Mouse (Mus musculus) lung, embryonic 16.5 days (tissue): ENCODE measurements around the gene Rhob. TPM values are rescaled to one million over a fixed set of nuclear protein-coding genes. Genes with fewer than 3 reads are reported as not detected.
"Not testable (repeated sequence)": the region's sequence is repeated elsewhere in the genome, so short reads cannot be mapped to it uniquely, and the experiment has no call there.

ENCODE experiments used
- ATAC-seq: fragments of 200-750 bp; cut with Nextera tagmentation; 2 replicates; pipeline ENCODE4 v1.8.0; 2017; ENCODE audit warnings: low read depth, mild to moderate bottlenecking, moderate library complexity
- H3K27ac ChIP-seq: fragments of 300-500 bp; sonication (generic); 2 replicates; pipeline ENCODE4 v1.5.1; 2014; ENCODE audit warnings: mild to moderate bottlenecking, control low read depth, low read length
- H3K27me3 ChIP-seq: fragments of 300-500 bp; sonication (generic); 2 replicates; pipeline ENCODE4 v1.6.1; 2014; ENCODE audit warnings: low read depth, low read length, mixed read lengths; ENCODE audit not compliant: control insufficient read depth, insufficient read depth
- H3K36me3 ChIP-seq: fragments of 300-500 bp; sonication (generic); 2 replicates; pipeline ENCODE4 v1.6.1; 2014; ENCODE audit warnings: low read length; ENCODE audit not compliant: control insufficient read depth, insufficient read depth
- H3K4me1 ChIP-seq: fragments of 300-500 bp; sonication (generic); replicated peaks from 2 replicates; pipeline ENCODE4 v1.6.1; 2014; ENCODE audit warnings: low read length, mixed read lengths; ENCODE audit not compliant: control insufficient read depth, insufficient read depth
- H3K4me2 ChIP-seq: fragments of 300-500 bp; sonication (generic); 2 replicates; pipeline ENCODE4 v1.6.1; 2014; ENCODE audit warnings: low read depth, low read length, control low read depth
- H3K4me3 ChIP-seq: fragments of 300-500 bp; sonication (generic); 2 replicates; pipeline ENCODE4 v1.5.1; 2014; ENCODE audit warnings: mild to moderate bottlenecking, low read length, control low read depth
- H3K9ac ChIP-seq: fragments of 300-500 bp; sonication (generic); 2 replicates; pipeline ENCODE4 v1.6.1; 2014; ENCODE audit warnings: low read length, control low read depth
- H3K9me3 ChIP-seq: fragments of 300-500 bp; sonication (generic); 2 replicates; pipeline ENCODE4 v1.6.1; 2016; ENCODE audit warnings: low read length; ENCODE audit not compliant: control insufficient read depth
- WGBS: fragments of 180-500 bp; shearing (Covaris S2); extraction: QIAGEN DNeasy Blood & Tissue Kit; methylation state at CpG from one replicate; pipeline ENCODE4 v1.1.7; 2014; 5-methylcytosine and 5-hydroxymethylcytosine counted together
- polyA plus RNA-seq: library from polyadenylated mRNA; unstranded; fragments of >200 nt; fragmentation: Nextera tagmentation; extraction: Ambion mirVana; gene quantifications from 2 replicates; pipeline ENCODE4 v1.2.1, GENCODE M21; 2015

Gene Rhob
- polyA plus RNA-seq, 1 experiment from 2014 or later = 47.8 TPM

DNA sequence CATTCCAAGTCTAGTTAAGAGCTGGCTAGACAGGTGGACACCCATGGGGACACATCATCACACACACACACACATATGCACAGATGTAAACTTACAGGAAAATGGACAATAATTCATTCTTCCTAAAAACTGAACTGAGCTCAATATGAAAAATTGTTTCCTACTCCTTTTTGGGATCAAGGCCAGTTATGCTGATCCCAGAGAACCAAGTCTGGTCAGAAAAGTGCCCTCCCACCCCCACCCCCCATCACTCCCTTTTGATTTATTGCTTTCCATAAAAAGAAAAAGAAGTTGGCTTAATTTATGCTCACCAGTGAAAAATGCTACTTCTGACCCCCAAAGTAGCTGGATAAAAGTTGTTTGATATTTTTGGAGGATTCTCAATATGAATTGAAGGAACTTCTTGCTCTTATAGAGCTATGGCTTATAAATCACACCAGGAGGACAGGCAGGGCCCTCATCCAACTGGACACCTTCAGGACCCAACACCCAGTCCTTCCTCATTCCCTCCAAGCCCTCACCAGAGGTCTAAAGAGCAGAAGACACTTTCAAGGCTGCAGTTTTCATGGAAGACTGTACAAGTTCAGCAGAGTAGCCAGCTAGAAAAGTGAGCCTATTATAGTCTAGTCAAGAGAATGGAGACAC, 31.5 kb downstream of the Rhob start:
- Histone ChIP-seq H3K27ac (no peak overlapping the region), H3K9me3 (no peaks in the 10 kb centered on the region), H3K27me3 (no peaks in the 10 kb centered on the region), H3K9ac (no peak overlapping the region), H3K4me1 (peaks cover 34% of the 10 kb centered on the region), H3K36me3 (no peaks in the 10 kb centered on the region), H3K4me2 (no peak overlapping the region), H3K4me3 (no peak overlapping the region)
- no peak for ATAC-seq

DNA sequence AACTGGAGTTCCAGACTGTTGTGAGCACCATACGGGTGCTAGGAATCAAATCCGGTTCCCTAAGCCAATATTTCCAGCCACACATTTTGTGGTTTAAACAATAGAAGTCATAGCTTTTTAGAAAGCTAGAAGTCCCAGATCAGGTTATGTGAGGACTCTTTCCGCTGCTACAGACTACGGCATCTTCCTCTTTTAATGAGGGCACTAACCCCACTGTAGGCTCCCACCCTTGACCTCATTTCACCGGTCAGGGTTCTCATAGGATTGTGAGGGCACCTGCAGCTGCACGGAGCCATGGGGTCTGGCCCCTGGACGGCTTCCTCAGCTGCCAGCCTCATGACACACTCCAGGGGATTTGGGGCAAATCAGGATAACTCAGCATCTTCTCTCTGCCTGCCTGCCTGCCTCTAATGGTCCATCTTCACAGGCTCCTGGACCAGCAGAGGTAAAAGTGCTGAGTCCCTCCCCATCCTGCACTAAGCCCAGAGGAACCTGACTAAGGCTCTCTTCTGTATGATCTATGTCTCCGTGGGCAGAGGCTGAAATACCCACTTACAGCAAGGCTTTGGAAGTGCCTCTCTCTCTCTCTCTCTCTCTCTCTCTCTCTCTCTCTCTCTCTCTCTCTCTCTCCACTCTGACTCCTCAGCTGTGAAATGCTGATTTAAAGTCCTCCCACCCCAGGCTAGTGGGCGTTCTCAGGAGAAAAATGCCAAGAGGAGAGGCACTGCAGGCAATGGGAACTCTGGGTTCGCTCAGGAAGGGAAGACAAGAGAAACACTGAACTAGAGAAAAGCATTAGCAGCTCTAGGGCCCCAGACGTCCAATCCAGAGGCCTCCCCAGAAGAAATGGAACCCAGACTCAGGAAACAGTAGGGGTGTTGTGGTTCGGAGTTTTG, 32.5 kb downstream of the Rhob start:
- H3K4me1 ChIP-seq = peaks cover 25% of the 10 kb centered on the region
- no peak overlapping the region for H3K9ac ChIP-seq
- H3K27me3 ChIP-seq = no peaks in the 10 kb centered on the region
- H3K9me3 ChIP-seq = no peaks in the 10 kb centered on the region
- no peak overlapping the region for H3K27ac ChIP-seq
- no peak overlapping the region for H3K4me3 ChIP-seq
- no peaks in the 10 kb centered on the region for H3K36me3 ChIP-seq
- 62% methylated on average over 12 of the region's 12 CpGs for WGBS
- no peak for ATAC-seq
- H3K4me2 ChIP-seq = no peak overlapping the region

DNA sequence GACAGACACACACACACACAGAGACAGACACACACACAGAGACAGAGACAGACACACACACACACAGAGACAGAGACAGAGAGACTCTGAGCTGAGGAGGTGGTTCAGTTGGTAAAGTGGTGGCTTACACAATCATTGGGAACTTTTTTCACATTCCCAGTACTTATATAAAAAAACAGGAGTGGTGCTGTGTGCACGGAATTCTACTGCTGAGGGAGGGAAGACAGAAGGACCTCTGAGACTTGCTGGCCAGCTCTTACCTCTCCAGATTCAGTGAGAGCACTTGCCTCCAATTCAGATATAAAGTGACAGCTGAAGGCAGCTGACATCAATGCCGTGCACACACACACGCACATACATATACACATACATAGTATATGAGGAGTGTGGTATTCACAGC, 34.1 kb downstream of the Rhob start:
- Histone ChIP-seq H3K4me2 (no peak overlapping the region), H3K27ac (peak overlapping the region; percentile 38; the same call in 1 of the 2 replicates)
- 39% methylated on average over 3 of the region's 3 CpGs for WGBS

DNA sequence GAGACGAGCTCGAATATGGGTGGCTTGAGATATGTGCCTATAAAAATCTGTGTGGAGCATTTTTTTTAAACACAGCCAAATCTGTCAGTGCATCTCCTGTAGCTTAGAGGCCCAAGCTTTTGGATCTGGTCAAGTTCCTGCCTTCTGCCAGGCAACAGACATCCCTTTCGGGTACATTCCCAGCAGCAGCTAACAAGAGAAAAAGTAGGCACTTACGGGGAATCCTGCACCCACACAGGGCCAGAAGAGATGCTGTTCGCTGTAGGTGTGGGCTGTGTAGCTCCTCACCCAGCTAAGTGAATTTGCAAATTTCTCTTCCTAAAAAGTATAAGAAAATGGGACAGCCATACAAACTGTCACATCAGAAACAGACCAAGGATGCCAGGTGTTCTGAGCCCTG, 34.8 kb downstream of the Rhob start:
- ATAC-seq = no peak
- no peak overlapping the region for H3K9ac ChIP-seq
- H3K27ac ChIP-seq = no peak overlapping the region
- no peaks in the 10 kb centered on the region for H3K36me3 ChIP-seq
- 84% methylated on average over 5 of the region's 5 CpGs for WGBS
- H3K9me3 ChIP-seq = no peaks in the 10 kb centered on the region
- no peak overlapping the region for H3K4me3 ChIP-seq
- peaks cover 22% of the 10 kb centered on the region for H3K4me1 ChIP-seq
- H3K27me3 ChIP-seq = no peaks in the 10 kb centered on the region
- no peak overlapping the region for H3K4me2 ChIP-seq

More for the DNA sequence above, 34.1 kb downstream of the Rhob start:
- no peaks in the 10 kb centered on the region for H3K27me3 ChIP-seq
- no peak overlapping the region for H3K9ac ChIP-seq
- H3K4me1 ChIP-seq = peaks cover 22% of the 10 kb centered on the region
- no peak overlapping the region for H3K4me3 ChIP-seq
- ATAC-seq = peak; percentile 61
- no peaks in the 10 kb centered on the region for H3K9me3 ChIP-seq
- no peaks in the 10 kb centered on the region for H3K36me3 ChIP-seq

DNA sequence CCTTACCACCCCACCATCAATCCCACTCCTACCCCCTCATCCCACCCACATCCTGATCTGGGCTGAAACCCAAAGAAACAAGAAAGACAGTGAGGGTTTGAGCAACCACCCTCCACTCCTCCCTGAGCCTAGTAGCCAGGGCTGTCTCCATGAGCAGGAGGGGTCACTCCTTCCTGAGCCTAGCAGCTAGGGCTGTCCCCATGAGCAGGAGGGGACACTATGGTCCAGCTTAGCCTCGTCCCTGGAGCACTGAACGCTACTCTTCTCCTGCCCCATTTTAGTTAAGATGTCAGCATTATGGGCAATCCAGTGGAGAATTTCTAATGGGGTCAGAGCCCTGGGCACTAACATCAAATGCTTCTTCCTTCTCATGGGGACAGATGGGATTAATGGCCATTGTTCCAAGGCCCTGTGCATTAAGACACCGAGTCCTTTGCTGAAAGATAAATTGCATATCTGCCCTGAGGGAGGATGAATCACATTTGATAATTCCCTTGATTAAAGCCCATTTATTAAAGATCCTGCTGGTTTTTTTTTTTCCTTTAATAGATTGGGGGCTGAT, 36.1 kb downstream of the Rhob start:
- H3K4me3 ChIP-seq = no peak overlapping the region
- H3K4me2 ChIP-seq = no peak overlapping the region
- no peak overlapping the region for H3K9ac ChIP-seq
- H3K27ac ChIP-seq = no peak overlapping the region
- no peaks in the 10 kb centered on the region for H3K27me3 ChIP-seq
- no peaks in the 10 kb centered on the region for H3K36me3 ChIP-seq
- WGBS = 55% methylated on average over 3 of the region's 3 CpGs
- H3K9me3 ChIP-seq = no peaks in the 10 kb centered on the region
- no peak for ATAC-seq
- peaks cover 18% of the 10 kb centered on the region for H3K4me1 ChIP-seq

DNA sequence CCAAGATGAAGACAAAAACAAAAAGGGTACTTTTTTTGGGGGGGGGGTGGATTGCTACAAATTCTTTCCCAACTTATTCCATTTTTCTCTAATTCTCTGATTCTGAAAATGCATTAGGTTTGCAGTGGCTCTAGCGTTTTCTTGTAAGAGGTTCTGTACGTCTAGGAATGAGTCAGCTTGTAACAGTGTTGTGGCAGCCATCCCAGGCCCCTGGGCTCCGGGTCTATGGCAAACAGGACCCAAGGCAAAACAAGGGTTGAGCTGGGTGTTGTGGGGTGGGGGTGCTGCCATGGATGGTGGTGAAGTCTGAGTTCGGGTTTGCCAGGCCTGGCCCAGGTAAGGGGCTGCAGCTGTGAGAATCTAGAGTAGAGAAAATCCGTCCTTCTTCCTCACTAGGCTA, 37.3 kb downstream of the Rhob start:
- H3K9me3 ChIP-seq = no peaks in the 10 kb centered on the region
- no peak for ATAC-seq
- H3K27me3 ChIP-seq = no peaks in the 10 kb centered on the region
- no peak overlapping the region for H3K4me2 ChIP-seq
- H3K27ac ChIP-seq = no peak overlapping the region
- WGBS = 79% methylated on average over 5 of the region's 5 CpGs
- no peak overlapping the region for H3K9ac ChIP-seq
- H3K4me1 ChIP-seq = peaks cover 14% of the 10 kb centered on the region
- no peaks in the 10 kb centered on the region for H3K36me3 ChIP-seq
- H3K4me3 ChIP-seq = no peak overlapping the region

DNA sequence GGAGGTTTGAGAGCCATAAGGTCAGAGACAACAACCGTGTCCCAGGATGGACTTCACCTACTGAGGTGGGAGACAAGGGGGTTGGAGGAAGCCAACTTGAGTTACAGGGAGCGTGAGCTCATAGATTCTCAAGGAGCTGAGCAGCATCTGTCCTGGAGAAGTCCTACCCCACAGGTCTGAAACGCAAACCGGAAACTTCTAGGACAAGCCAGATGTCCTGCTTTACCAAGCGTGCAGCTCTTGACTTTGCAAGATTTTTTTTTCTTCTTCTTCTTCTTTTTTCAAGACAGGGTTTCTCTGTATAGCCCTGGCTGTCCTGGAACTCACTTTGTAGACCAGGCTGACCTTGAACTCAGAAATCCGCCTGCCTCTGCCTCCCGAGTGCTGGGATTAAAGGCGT, 38.2 kb downstream of the Rhob start:
- WGBS = 91% methylated on average over 8 of the region's 8 CpGs
- H3K4me3 ChIP-seq, H3K27me3 ChIP-seq, H3K36me3 ChIP-seq, H3K9me3 ChIP-seq, H3K27ac ChIP-seq, ATAC-seq, H3K9ac ChIP-seq, H3K4me2 ChIP-seq: not testable (repeated sequence)
- H3K4me1 ChIP-seq = peaks cover 17% of the 10 kb centered on the region

DNA sequence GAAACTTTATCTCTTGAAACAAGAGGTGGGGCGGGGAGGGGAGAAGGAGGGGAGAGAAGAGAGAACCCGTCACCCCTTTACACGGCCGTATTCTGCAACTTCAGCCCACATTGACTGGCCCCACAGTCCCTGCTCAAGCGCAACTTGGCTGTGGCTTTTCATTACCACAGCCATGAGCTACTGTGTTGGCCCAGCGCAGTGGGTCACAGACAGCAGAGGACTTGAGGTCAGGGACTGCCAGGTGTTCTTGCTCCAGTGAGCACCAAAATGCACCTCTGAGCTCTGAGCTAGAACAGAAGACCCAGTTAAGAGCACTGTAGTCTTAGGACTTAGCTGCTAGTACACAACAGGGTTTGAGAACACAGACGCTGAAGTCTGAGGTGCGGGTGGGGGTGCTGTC, 41.4 kb downstream of the Rhob start:
- Histone ChIP-seq H3K4me2 (no peak overlapping the region), H3K9ac (no peak overlapping the region), H3K36me3 (no peaks in the 10 kb centered on the region), H3K27me3 (no peaks in the 10 kb centered on the region), H3K4me1 (peaks cover 32% of the 10 kb centered on the region), H3K9me3 (no peaks in the 10 kb centered on the region), H3K4me3 (no peak overlapping the region), H3K27ac (no peak overlapping the region)
- 59% methylated on average over 8 of the region's 8 CpGs for WGBS
- ATAC-seq = no peak

DNA sequence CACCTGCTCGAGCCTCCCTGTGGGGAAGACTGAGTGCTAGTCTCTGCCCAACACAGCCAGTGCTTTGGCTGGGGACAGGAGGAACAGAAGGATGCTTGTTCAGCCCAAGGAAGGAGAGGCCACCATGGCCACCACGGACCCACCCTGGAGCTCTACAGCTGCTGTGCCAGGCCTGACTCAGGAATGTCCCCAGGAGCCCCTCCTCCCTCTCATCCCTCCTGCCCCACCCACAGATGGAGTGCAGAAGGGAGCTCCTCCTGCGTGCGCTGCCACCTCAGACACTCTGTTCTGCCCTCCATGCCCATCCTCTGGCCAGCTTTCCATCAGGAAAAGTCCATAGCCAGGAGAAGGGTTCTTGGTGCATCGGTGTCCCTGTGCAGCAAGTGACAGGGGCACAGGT, 42.8 kb downstream of the Rhob start:
- Histone ChIP-seq H3K4me3 (no peak overlapping the region), H3K36me3 (no peaks in the 10 kb centered on the region), H3K27me3 (no peaks in the 10 kb centered on the region), H3K4me2 (no peak overlapping the region), H3K9me3 (no peaks in the 10 kb centered on the region), H3K4me1 (peaks cover 44% of the 10 kb centered on the region), H3K9ac (no peak overlapping the region), H3K27ac (peak overlapping the region; percentile 5; the same call in 1 of the 2 replicates)
- WGBS = 41% methylated on average over 5 of the region's 5 CpGs
- ATAC-seq = peak; percentile 43; the same call in 1 of the 2 replicates
